Mouse (Mus musculus) layer of hippocampus, postnatal 25 days (tissue): Measurements from ENCODE around the gene Nhsl1. TPM values are rescaled to one million over a fixed set of nuclear protein-coding genes. Genes with fewer than 3 reads are reported as not detected.

Experiments
- DNase-seq, 2 experiments: peaks; one replicate each; pipeline ENCODE4 v3.0.0; 2022; ENCODE audit warnings: mixed read lengths in 2 of 2, low spot score in 1 of 2; ENCODE audit errors: extremely low spot score in 1 of 2
- total RNA-seq, 2 experiments: library from RNA; stranded (reverse); gene quantifications; 2 replicates each; pipeline ENCODE4 v1.2.3; 2021

The Nhsl1 gene
- total RNA-seq, 2 experiments from 2014 or later: 48.9 to 49.6 TPM

- no peak for DNase-seq
These were observed 22.8 kb downstream of the Nhsl1 start for GRCm38 (mm10) chr10:18341444-18342196.

- no peak for DNase-seq
These were observed 28.4 kb downstream of the Nhsl1 start for GRCm38 (mm10) chr10:18347231-18347630.

- DNase-seq: no peak
These were observed 32.0 kb downstream of the Nhsl1 start for GRCm38 (mm10) chr10:18350781-18351180.

GRCm38 (mm10) chr10:18352937-18353336, 34.2 kb downstream of the Nhsl1 start:
- DNase-seq: no peak

- no peak for DNase-seq
These were observed 35.3 kb downstream of the Nhsl1 start for GRCm38 (mm10) chr10:18354103-18354502.

GRCm38 (mm10) chr10:18356461-18356860, 37.7 kb downstream of the Nhsl1 start:
- no peak for DNase-seq

- no peak for DNase-seq
These were observed 38.4 kb downstream of the Nhsl1 start for GRCm38 (mm10) chr10:18357212-18357611.

- DNase-seq: no peak
These were observed 39.7 kb downstream of the Nhsl1 start for GRCm38 (mm10) chr10:18358461-18358860.

- DNase-seq: no peak
These were observed 41.4 kb downstream of the Nhsl1 start for GRCm38 (mm10) chr10:18360175-18360574.

GRCm38 (mm10) chr10:18365432-18365831, 46.6 kb downstream of the Nhsl1 start:
- no peak for DNase-seq

- DNase-seq: no peak
These were observed 47.9 kb downstream of the Nhsl1 start for GRCm38 (mm10) chr10:18366697-18367096.

GRCm38 (mm10) chr10:18368111-18368510, 49.3 kb downstream of the Nhsl1 start:
- no peak for DNase-seq

- no peak for DNase-seq
These were observed 51.9 kb downstream of the Nhsl1 start for GRCm38 (mm10) chr10:18370475-18371286.

GRCm38 (mm10) chr10:18371866-18372265, 53.1 kb downstream of the Nhsl1 start:
- DNase-seq: no peak

GRCm38 (mm10) chr10:18375301-18375700, 56.5 kb downstream of the Nhsl1 start:
- DNase-seq: no peak

GRCm38 (mm10) chr10:18384766-18385165, 66.0 kb downstream of the Nhsl1 start:
- DNase-seq: no peak

GRCm38 (mm10) chr10:18386224-18386623, 67.4 kb downstream of the Nhsl1 start:
- DNase-seq: no peak

GRCm38 (mm10) chr10:18388784-18389575, 70.2 kb downstream of the Nhsl1 start:
- peak in 1 of 2 experiments; percentile 42 for DNase-seq

- DNase-seq: no peak
These were observed 71.2 kb downstream of the Nhsl1 start for GRCm38 (mm10) chr10:18390004-18390403.

- DNase-seq: peak in 1 of 2 experiments; percentile 67
These were observed 72.8 kb downstream of the Nhsl1 start for GRCm38 (mm10) chr10:18391608-18392007.

GRCm38 (mm10) chr10:18392268-18392667, 73.5 kb downstream of the Nhsl1 start:
- no peak for DNase-seq
